Mouse (Mus musculus): ENCODE results near the gene Tspan7. TPM values are rescaled to one million over a fixed set of nuclear protein-coding genes. Genes with fewer than 3 reads are reported as not detected.

The Tspan7 gene
- polyA plus RNA-seq, 1 experiment: 4.6 TPM

DNA sequence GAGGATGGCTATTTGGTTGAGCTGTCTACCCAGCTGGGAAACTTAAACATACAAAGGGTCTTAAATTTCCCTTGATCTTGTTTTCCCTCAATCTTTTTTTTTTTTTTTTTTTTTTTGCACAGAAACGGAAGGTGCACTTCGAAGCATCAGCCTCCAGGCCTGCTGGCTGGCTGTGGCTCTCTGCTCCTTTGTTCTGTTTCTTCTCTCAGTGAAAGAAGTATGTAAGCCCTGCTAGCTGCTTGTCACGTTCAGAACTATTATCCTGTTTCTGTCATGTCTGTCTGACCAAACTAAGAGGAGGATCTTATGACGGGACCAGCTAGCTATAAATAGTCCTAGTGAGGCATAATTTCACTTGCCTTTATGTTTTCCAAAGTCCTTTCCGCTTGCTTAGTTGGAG, 33.6 kb downstream of the Tspan7 start:
- no peak for TF ChIP-seq POLR2A (IDR thresholded peaks at IDR 0.05; ENCODE audit: borderline replicate concordance, control insufficient read depth, low read depth, low read length)
- no peak for TF ChIP-seq CTCF (IDR thresholded peaks at IDR 0.05; ENCODE audit: control insufficient read depth, insufficient read depth, low read length)
- 62% methylated on average over 5 of the region's 5 CpGs for WGBS
- H3K4me1 ChIP-seq (ENCODE audit: control insufficient read depth, insufficient read depth, low read length): no peaks in the 10 kb centered on the region
- no peak overlapping the region for H3K4me3 ChIP-seq (replicated peaks; ENCODE audit: control insufficient read depth, low read depth, low read length)
- no peak overlapping the region for H3K27ac ChIP-seq (ENCODE audit: control insufficient read depth, insufficient read depth, low read depth, low read length, poor library complexity)

GRCm38 (mm10) chrX:10535450-10535849, 50.5 kb downstream of the Tspan7 start:
- 63% methylated on average over 2 of the region's 2 CpGs for WGBS
- TF ChIP-seq CTCF (IDR thresholded peaks at IDR 0.05; ENCODE audit: control insufficient read depth, insufficient read depth, low read length) (no peak), POLR2A (IDR thresholded peaks at IDR 0.05; ENCODE audit: borderline replicate concordance, control insufficient read depth, low read depth, low read length) (no peak)
- no peak overlapping the region for H3K27ac ChIP-seq (ENCODE audit: control insufficient read depth, insufficient read depth, low read depth, low read length, poor library complexity)
- no peaks in the 10 kb centered on the region for H3K4me1 ChIP-seq (ENCODE audit: control insufficient read depth, insufficient read depth, low read length)
- H3K4me3 ChIP-seq (replicated peaks; ENCODE audit: control insufficient read depth, low read depth, low read length): no peak overlapping the region

DNA sequence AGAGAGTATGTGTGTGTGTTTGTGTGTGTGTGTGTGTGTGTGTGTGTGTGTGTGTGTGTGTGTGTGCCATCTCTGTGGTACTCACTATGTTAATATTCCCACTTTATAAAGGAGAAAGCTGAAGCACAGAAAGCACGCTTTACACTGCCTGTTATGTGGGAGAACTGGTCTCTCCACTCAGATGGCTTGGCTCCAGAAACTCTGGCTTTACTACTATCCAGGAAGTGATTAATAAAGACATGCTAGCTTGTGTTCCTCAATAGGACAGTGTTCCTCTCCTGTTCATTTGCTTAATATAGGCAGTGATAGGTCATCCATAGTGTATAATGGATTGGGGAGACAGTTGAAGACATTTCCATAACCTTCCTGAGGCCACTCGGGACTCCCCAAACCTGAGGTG, 54.1 kb downstream of the Tspan7 start:
- Histone ChIP-seq H3K4me3 (replicated peaks; ENCODE audit: control insufficient read depth, low read depth, low read length) (no peak overlapping the region), H3K4me1 (ENCODE audit: control insufficient read depth, insufficient read depth, low read length) (no peaks in the 10 kb centered on the region), H3K27ac (ENCODE audit: control insufficient read depth, insufficient read depth, low read depth, low read length, poor library complexity) (no peak overlapping the region)
- 60% methylated on average over 2 of the region's 2 CpGs for WGBS
- TF ChIP-seq POLR2A (IDR thresholded peaks at IDR 0.05; ENCODE audit: borderline replicate concordance, control insufficient read depth, low read depth, low read length): no peak
- TF ChIP-seq CTCF (IDR thresholded peaks at IDR 0.05; ENCODE audit: control insufficient read depth, insufficient read depth, low read length): no peak

- TF ChIP-seq CTCF (IDR thresholded peaks at IDR 0.05; ENCODE audit: control insufficient read depth, insufficient read depth, low read length) (no peak), POLR2A (IDR thresholded peaks at IDR 0.05; ENCODE audit: borderline replicate concordance, control insufficient read depth, low read depth, low read length) (no peak)
- no peak overlapping the region for H3K4me3 ChIP-seq (replicated peaks; ENCODE audit: control insufficient read depth, low read depth, low read length)
- 34% methylated on average over 6 of the region's 6 CpGs for WGBS
Measured at GRCm38 (mm10) chrX:10539482-10540166, 54.7 kb downstream of the Tspan7 start.

DNA sequence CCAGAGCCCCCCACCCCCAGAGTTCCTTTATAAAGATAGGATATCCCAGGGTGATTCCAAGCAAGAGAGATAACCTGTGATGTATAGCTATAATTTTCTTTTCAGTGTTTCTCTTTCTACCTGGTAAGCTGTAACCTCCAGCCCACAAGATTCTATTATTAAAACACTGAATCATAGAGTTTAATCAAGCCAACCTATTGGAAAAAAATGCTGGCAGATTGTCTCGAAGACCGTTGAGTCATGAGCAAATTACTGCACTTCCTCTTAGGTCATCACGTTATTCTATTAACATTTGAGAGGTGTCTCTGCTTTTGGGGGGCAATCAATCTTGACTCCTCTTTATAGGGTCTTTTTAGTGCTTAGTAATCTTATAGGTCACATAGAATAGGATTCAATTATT, 61.9 kb downstream of the Tspan7 start:
- no peak overlapping the region for H3K27ac ChIP-seq (ENCODE audit: control insufficient read depth, insufficient read depth, low read depth, low read length, poor library complexity)
- no peak for TF ChIP-seq POLR2A (IDR thresholded peaks at IDR 0.05; ENCODE audit: borderline replicate concordance, control insufficient read depth, low read depth, low read length)
- no peak for TF ChIP-seq CTCF (IDR thresholded peaks at IDR 0.05; ENCODE audit: control insufficient read depth, insufficient read depth, low read length)
- no peaks in the 10 kb centered on the region for H3K4me1 ChIP-seq (ENCODE audit: control insufficient read depth, insufficient read depth, low read length)
- H3K4me3 ChIP-seq (replicated peaks; ENCODE audit: control insufficient read depth, low read depth, low read length): no peak overlapping the region
- WGBS: 68% methylated on average over 3 of the region's 3 CpGs

More at GRCm38 (mm10) chrX:10539482-10540166, 54.7 kb downstream of the Tspan7 start:
- no peaks in the 10 kb centered on the region for H3K4me1 ChIP-seq (ENCODE audit: control insufficient read depth, insufficient read depth, low read length)
- H3K27ac ChIP-seq (ENCODE audit: control insufficient read depth, insufficient read depth, low read depth, low read length, poor library complexity): no peak overlapping the region

GRCm38 (mm10) chrX:10549708-10550107, 64.8 kb downstream of the Tspan7 start:
- no peak overlapping the region for H3K4me3 ChIP-seq (replicated peaks; ENCODE audit: control insufficient read depth, low read depth, low read length)
- TF ChIP-seq POLR2A (IDR thresholded peaks at IDR 0.05; ENCODE audit: borderline replicate concordance, control insufficient read depth, low read depth, low read length) (no peak), CTCF (IDR thresholded peaks at IDR 0.05; ENCODE audit: control insufficient read depth, insufficient read depth, low read length) (no peak)
- 67% methylated on average over 3 of the region's 3 CpGs for WGBS
- no peak overlapping the region for H3K27ac ChIP-seq (ENCODE audit: control insufficient read depth, insufficient read depth, low read depth, low read length, poor library complexity)
- no peaks in the 10 kb centered on the region for H3K4me1 ChIP-seq (ENCODE audit: control insufficient read depth, insufficient read depth, low read length)

- no peaks in the 10 kb centered on the region for H3K4me1 ChIP-seq (ENCODE audit: control insufficient read depth, insufficient read depth, low read length)
- TF ChIP-seq POLR2A (IDR thresholded peaks at IDR 0.05; ENCODE audit: borderline replicate concordance, control insufficient read depth, low read depth, low read length) (no peak), CTCF (IDR thresholded peaks at IDR 0.05; ENCODE audit: control insufficient read depth, insufficient read depth, low read length) (no peak)
- no peak overlapping the region for H3K4me3 ChIP-seq (replicated peaks; ENCODE audit: control insufficient read depth, low read depth, low read length)
- H3K27ac ChIP-seq (ENCODE audit: control insufficient read depth, insufficient read depth, low read depth, low read length, poor library complexity): no peak overlapping the region
- 66% methylated on average over 3 of the region's 3 CpGs for WGBS
Measured at GRCm38 (mm10) chrX:10556899-10557298, 71.9 kb downstream of the Tspan7 start.

DNA sequence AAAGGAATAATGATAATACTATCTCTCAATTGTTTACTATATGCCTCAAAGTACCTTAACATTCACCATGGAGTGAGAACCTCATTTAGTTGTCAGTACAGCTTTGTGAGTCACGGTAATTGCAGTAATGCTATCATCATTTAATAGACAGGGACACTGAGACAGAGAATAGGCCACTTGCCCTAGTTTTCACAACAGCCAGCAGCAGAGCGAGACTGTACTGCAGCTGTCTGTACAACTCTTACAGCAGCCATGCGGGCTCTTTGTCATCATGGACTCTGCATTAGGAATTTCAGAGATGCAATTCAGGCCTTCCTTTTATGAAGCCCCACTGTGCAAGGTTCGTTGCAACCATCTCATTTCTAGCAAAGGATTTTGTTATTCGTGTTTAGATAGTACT, 72.6 kb downstream of the Tspan7 start:
- H3K4me3 ChIP-seq (replicated peaks; ENCODE audit: control insufficient read depth, low read depth, low read length): no peak overlapping the region
- H3K27ac ChIP-seq (ENCODE audit: control insufficient read depth, insufficient read depth, low read depth, low read length, poor library complexity): no peak overlapping the region
- WGBS: 74% methylated on average over 5 of the region's 5 CpGs
- no peak for TF ChIP-seq CTCF (IDR thresholded peaks at IDR 0.05; ENCODE audit: control insufficient read depth, insufficient read depth, low read length)
- TF ChIP-seq POLR2A (IDR thresholded peaks at IDR 0.05; ENCODE audit: borderline replicate concordance, control insufficient read depth, low read depth, low read length): no peak
- no peaks in the 10 kb centered on the region for H3K4me1 ChIP-seq (ENCODE audit: control insufficient read depth, insufficient read depth, low read length)

DNA sequence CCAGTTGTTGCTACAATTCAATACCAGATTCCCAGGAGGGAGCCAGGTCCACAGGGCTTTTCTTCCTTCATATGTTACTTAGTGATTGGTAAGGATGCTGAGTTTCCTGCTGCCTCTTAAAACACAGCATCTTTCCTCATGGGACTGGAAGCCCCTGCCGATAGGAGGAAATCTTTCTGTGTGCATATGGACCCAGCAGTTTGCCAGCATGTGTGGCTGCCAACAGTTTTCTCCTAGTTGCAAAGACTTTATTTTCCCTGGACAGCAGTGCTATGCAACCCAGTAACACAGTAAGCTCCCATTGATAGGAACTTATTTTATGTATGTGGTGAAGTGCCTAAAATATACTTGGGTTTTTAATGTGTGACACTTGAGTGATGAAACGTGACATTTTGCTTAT, 73.7 kb downstream of the Tspan7 start:
- WGBS: 76% methylated on average over 2 of the region's 2 CpGs
- no peak overlapping the region for H3K4me3 ChIP-seq (replicated peaks; ENCODE audit: control insufficient read depth, low read depth, low read length)
- no peak overlapping the region for H3K27ac ChIP-seq (ENCODE audit: control insufficient read depth, insufficient read depth, low read depth, low read length, poor library complexity)
- H3K4me1 ChIP-seq (ENCODE audit: control insufficient read depth, insufficient read depth, low read length): no peaks in the 10 kb centered on the region
- TF ChIP-seq CTCF (IDR thresholded peaks at IDR 0.05; ENCODE audit: control insufficient read depth, insufficient read depth, low read length) (no peak), POLR2A (IDR thresholded peaks at IDR 0.05; ENCODE audit: borderline replicate concordance, control insufficient read depth, low read depth, low read length) (no peak)
